Mouse (Mus musculus) spleen, adult 2 months (tissue): ENCODE results near the gene Naxd.
"Not testable (repeated sequence)": the region's sequence is repeated elsewhere in the genome, so short reads cannot be mapped to it uniquely, and the experiment has no call there.

Experiments used
- CTCF ChIP-seq: fragments of 200-500 bp; IDR thresholded peaks from 2 replicates; pipeline ENCODE4 v1.5.1; 2011; ENCODE audit warnings: mild to moderate bottlenecking, inconsistent platforms; ENCODE audit not compliant: insufficient read depth, insufficient read length, insufficient replicate concordance; ENCODE audit errors: extremely low read depth
- POLR2A ChIP-seq: fragments of 200-500 bp; IDR thresholded peaks from 2 replicates; pipeline ENCODE4 v1.6.1; 2011; ENCODE audit warnings: low read depth, low read length, inconsistent platforms

DNA sequence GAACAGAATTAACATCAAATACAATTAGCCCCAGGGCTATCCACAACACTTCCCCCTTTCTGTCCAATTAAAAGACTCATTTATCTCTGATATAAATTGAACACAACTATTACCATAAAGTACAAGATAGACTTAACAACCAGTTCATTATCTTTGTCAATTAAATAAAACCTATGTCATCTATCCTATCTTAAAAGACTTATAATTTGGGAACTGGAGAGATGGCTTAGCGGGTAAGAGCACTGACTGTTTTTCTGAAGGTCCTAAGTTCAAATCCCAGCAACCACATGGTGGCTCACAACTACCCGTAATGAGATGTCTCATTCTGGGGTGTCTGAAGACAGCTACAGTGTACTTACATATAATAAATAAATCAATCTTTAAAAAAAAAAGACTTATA, 5.0 kb upstream of the Naxd start:
- not testable (repeated sequence) for TF ChIP-seq CTCF, POLR2A
